Mouse (Mus musculus) midbrain, embryonic 15.5 days (tissue): ENCODE data around the gene Proca1. TPM values are rescaled to one million over a fixed set of nuclear protein-coding genes. Genes with fewer than 3 reads are reported as not detected.
A peak's percentile ranks its signal among the peaks of the same experiment; 100 is the strongest.

Experiments
- ATAC-seq: fragments of 200-750 bp; cut with Nextera tagmentation; replicated peaks from 2 replicates; pipeline ENCODE4 v1.8.0; 2017; ENCODE audit warnings: moderate TSS enrichment
- H3K27ac ChIP-seq: fragments of 300-500 bp; sonication (generic); 2 replicates; pipeline ENCODE4 v1.5.1; 2015; ENCODE audit warnings: mild to moderate bottlenecking, inconsistent platforms
- H3K27me3 ChIP-seq: fragments of 300-500 bp; sonication (generic); replicated peaks from 2 replicates; pipeline ENCODE4 v1.6.1; 2015; ENCODE audit warnings: inconsistent platforms
- H3K36me3 ChIP-seq: fragments of 300-500 bp; sonication (generic); replicated peaks from 2 replicates; pipeline ENCODE4 v1.6.1; 2015; ENCODE audit warnings: inconsistent platforms
- H3K4me1 ChIP-seq: fragments of 300-500 bp; sonication (generic); 2 replicates; pipeline ENCODE4 v1.6.1; 2015; ENCODE audit warnings: inconsistent platforms
- H3K4me2 ChIP-seq: fragments of 300-500 bp; sonication (generic); 2 replicates; pipeline ENCODE4 v1.6.1; 2015; ENCODE audit warnings: inconsistent platforms, mild to moderate bottlenecking, moderate library complexity
- H3K4me3 ChIP-seq: fragments of 300-500 bp; sonication (generic); 2 replicates; pipeline ENCODE4 v1.5.1; 2015; ENCODE audit warnings: mild to moderate bottlenecking, inconsistent platforms
- H3K9ac ChIP-seq: fragments of 300-500 bp; sonication (generic); 2 replicates; pipeline ENCODE4 v1.6.1; 2015; ENCODE audit warnings: mild to moderate bottlenecking, inconsistent platforms
- H3K9me3 ChIP-seq: fragments of 300-500 bp; sonication (generic); 2 replicates; pipeline ENCODE4 v1.6.1; 2016; ENCODE audit warnings: inconsistent platforms
- WGBS: fragments of 180-500 bp; shearing (Covaris S2); methylation state at CpG from one replicate; pipeline ENCODE4 v1.1.7; 2015; ENCODE audit warnings: mixed read lengths; 5-methylcytosine and 5-hydroxymethylcytosine counted together
- polyA plus RNA-seq: library from polyadenylated mRNA; unstranded; fragments of >200 nt; fragmentation: Nextera tagmentation; extraction: Ambion mirVana; gene quantifications from 2 replicates; pipeline ENCODE4 v1.2.1, GENCODE M21; 2015

Gene Proca1
- polyA plus RNA-seq, 1 experiment from 2014 or later = 1.7 TPM

DNA sequence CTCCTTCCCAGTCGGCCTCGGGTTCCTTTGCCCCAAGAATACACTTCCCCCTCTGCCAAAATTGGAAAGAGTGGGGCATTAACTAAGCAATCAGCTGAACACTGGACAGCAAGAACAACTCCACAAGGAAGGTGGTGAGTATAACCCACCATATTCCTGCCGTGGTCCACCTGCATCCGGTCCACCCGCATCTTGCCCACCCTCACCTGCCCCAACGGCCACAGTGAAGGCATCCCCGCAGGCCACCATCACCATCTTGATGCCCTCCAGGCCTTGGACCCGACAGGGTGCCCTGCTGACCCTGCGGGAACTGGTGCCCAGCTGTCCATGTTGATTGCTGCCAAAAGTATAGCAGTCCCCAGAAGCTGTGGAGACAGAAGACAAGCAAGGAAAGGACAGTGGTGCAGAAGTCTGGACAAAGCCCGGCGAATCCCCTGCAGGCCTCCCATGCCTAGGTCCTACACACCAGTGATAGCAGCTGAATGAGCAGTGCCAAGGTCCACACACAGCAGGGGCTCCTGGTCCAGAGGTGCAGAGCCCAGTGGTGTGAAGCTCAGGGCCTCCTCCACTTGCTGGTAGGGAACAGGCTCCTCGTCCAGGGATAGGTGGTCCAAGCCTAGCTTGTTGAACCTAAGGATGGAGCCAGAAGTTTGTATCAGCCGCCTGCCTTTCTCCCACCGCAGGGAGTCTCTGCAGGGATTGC, 25.8 kb upstream of the Proca1 start:
- no peaks in the 10 kb centered on the region for H3K9me3 ChIP-seq
- no peaks in the 10 kb centered on the region for H3K27me3 ChIP-seq
- ATAC-seq = no peak
- WGBS = 85% methylated on average over 14 of the region's 14 CpGs
- H3K9ac ChIP-seq = no peak overlapping the region
- H3K27ac ChIP-seq = no peak overlapping the region
- H3K4me2 ChIP-seq = no peak overlapping the region
- H3K4me3 ChIP-seq = no peak overlapping the region
- H3K4me1 ChIP-seq = peaks cover 23% of the 10 kb centered on the region
- no peaks in the 10 kb centered on the region for H3K36me3 ChIP-seq

- Histone ChIP-seq H3K4me1 (peaks cover 9% of the 10 kb centered on the region), H3K4me2 (no peak overlapping the region), H3K9me3 (no peaks in the 10 kb centered on the region), H3K27ac (no peak overlapping the region), H3K9ac (no peak overlapping the region), H3K27me3 (no peaks in the 10 kb centered on the region), H3K36me3 (no peaks in the 10 kb centered on the region), H3K4me3 (no peak overlapping the region)
- ATAC-seq = no peak
- 64% methylated on average over 19 of the region's 19 CpGs for WGBS
Observed at GRCm38 (mm10) chr11:78168541-78169468, 24.4 kb upstream of the Proca1 start.

- no peak overlapping the region for H3K27ac ChIP-seq
- H3K9ac ChIP-seq = no peak overlapping the region
- H3K4me2 ChIP-seq = no peak overlapping the region
- no peak for ATAC-seq
- no peak overlapping the region for H3K4me3 ChIP-seq
- WGBS = 91% methylated on average over 15 of the region's 15 CpGs
- H3K36me3 ChIP-seq = no peaks in the 10 kb centered on the region
- H3K4me1 ChIP-seq = peaks cover 8% of the 10 kb centered on the region
- no peaks in the 10 kb centered on the region for H3K27me3 ChIP-seq
- no peaks in the 10 kb centered on the region for H3K9me3 ChIP-seq
Observed at GRCm38 (mm10) chr11:78170306-78170705, 22.9 kb upstream of the Proca1 start.

- Histone ChIP-seq H3K4me2 (no peak overlapping the region), H3K36me3 (no peaks in the 10 kb centered on the region), H3K4me1 (peaks cover 5% of the 10 kb centered on the region), H3K9me3 (no peaks in the 10 kb centered on the region), H3K4me3 (no peak overlapping the region), H3K9ac (no peak overlapping the region), H3K27me3 (no peaks in the 10 kb centered on the region), H3K27ac (no peak overlapping the region)
- ATAC-seq = no peak
- 56% methylated on average over 4 of the region's 4 CpGs for WGBS
Observed at GRCm38 (mm10) chr11:78171328-78171727, 21.9 kb upstream of the Proca1 start.

GRCm38 (mm10) chr11:78172034-78172747, 21.0 kb upstream of the Proca1 start:
- no peak overlapping the region for H3K9ac ChIP-seq
- H3K4me1 ChIP-seq = peaks cover 12% of the 10 kb centered on the region
- H3K4me3 ChIP-seq = no peak overlapping the region
- ATAC-seq = no peak
- no peak overlapping the region for H3K4me2 ChIP-seq
- no peaks in the 10 kb centered on the region for H3K36me3 ChIP-seq
- WGBS = 77% methylated on average over 16 of the region's 16 CpGs
- no peaks in the 10 kb centered on the region for H3K27me3 ChIP-seq
- no peak overlapping the region for H3K27ac ChIP-seq
- no peaks in the 10 kb centered on the region for H3K9me3 ChIP-seq

- H3K4me2 ChIP-seq = no peak overlapping the region
- no peak for ATAC-seq
- H3K9ac ChIP-seq = no peak overlapping the region
- H3K27me3 ChIP-seq = no peaks in the 10 kb centered on the region
- H3K4me3 ChIP-seq = no peak overlapping the region
- 88% methylated on average over 19 of the region's 19 CpGs for WGBS
- no peak overlapping the region for H3K27ac ChIP-seq
- no peaks in the 10 kb centered on the region for H3K36me3 ChIP-seq
- H3K9me3 ChIP-seq = no peaks in the 10 kb centered on the region
- peaks cover 18% of the 10 kb centered on the region for H3K4me1 ChIP-seq
Observed at GRCm38 (mm10) chr11:78172748-78173383, 20.3 kb upstream of the Proca1 start.

GRCm38 (mm10) chr11:78174506-78174905, 18.7 kb upstream of the Proca1 start:
- no peak for ATAC-seq
- no peak overlapping the region for H3K9ac ChIP-seq
- WGBS = 93% methylated on average over 3 of the region's 3 CpGs

GRCm38 (mm10) chr11:78175771-78176401, 17.3 kb upstream of the Proca1 start:
- WGBS = 4% methylated on average over 9 of the region's 10 CpGs
- peak overlapping the region; percentile 34 for H3K9ac ChIP-seq
- H3K27me3 ChIP-seq = no peaks in the 10 kb centered on the region
- no peak for ATAC-seq
- peaks cover 39% of the 10 kb centered on the region for H3K4me1 ChIP-seq
- H3K9me3 ChIP-seq = no peaks in the 10 kb centered on the region
- no peak overlapping the region for H3K27ac ChIP-seq
- peaks cover 14% of the 10 kb centered on the region for H3K36me3 ChIP-seq
- peak overlapping the region; percentile 76 for H3K4me2 ChIP-seq
- peak overlapping the region; percentile 59 for H3K4me3 ChIP-seq

More at GRCm38 (mm10) chr11:78174506-78174905, 18.7 kb upstream of the Proca1 start:
- Histone ChIP-seq H3K4me1 (peaks cover 35% of the 10 kb centered on the region), H3K27me3 (no peaks in the 10 kb centered on the region), H3K36me3 (no peaks in the 10 kb centered on the region), H3K4me3 (no peak overlapping the region), H3K4me2 (no peak overlapping the region), H3K9me3 (no peaks in the 10 kb centered on the region), H3K27ac (no peak overlapping the region)

GRCm38 (mm10) chr11:78176402-78176862, 16.8 kb upstream of the Proca1 start, which contains the start of the genes Nek8 and Tlcd1:
Gene Nek8 (minus strand): TSS chr11:78176675.
Gene Tlcd1 (plus strand): TSS chr11:78176711.
- H3K4me2 ChIP-seq = peak within 1 kb of the TSS; percentile 76
- H3K27ac ChIP-seq = peak within 1 kb of the TSS; percentile 79
- peaks cover 17% of the 10 kb centered on the region for H3K36me3 ChIP-seq
- H3K9me3 ChIP-seq = no peaks in the 10 kb centered on the region
- H3K27me3 ChIP-seq = no peaks in the 10 kb centered on the region
- peaks cover 42% of the 10 kb centered on the region for H3K4me1 ChIP-seq
- H3K9ac ChIP-seq = peak within 1 kb of the TSS; percentile 34
- under 1% methylated on average over 32 of the region's 32 CpGs for WGBS
- ATAC-seq = peak; percentile 41
- peak within 1 kb of the TSS; percentile 59 for H3K4me3 ChIP-seq

GRCm38 (mm10) chr11:78176905-78177331, 16.3 kb upstream of the Proca1 start:
- Histone ChIP-seq H3K27ac (peak overlapping the region; percentile 79; the same call in 1 of the 2 replicates), H3K4me1 (peaks cover 47% of the 10 kb centered on the region)
- ATAC-seq = no peak

GRCm38 (mm10) chr11:78177437-78177836, 15.8 kb upstream of the Proca1 start:
- H3K9ac ChIP-seq = no peak overlapping the region
- H3K27me3 ChIP-seq = no peaks in the 10 kb centered on the region
- 0 out of 2 replicates have a peak, but pooled peaks have one; percentile 10 for ATAC-seq
- H3K27ac ChIP-seq = 0 out of 2 replicates have a peak overlapping the region, but pooled peaks have one; percentile 79
- H3K4me2 ChIP-seq = peak overlapping the region; percentile 76
- H3K4me1 ChIP-seq = peaks cover 52% of the 10 kb centered on the region
- no peaks in the 10 kb centered on the region for H3K9me3 ChIP-seq
- H3K36me3 ChIP-seq = peaks cover 17% of the 10 kb centered on the region
- WGBS = 3% methylated on average over 10 of the region's 10 CpGs
- peak overlapping the region; percentile 59 for H3K4me3 ChIP-seq

More at GRCm38 (mm10) chr11:78176905-78177331, 16.3 kb upstream of the Proca1 start:
- no peaks in the 10 kb centered on the region for H3K27me3 ChIP-seq
- 1% methylated on average over 23 of the region's 23 CpGs for WGBS
- no peak overlapping the region for H3K9ac ChIP-seq
- H3K4me2 ChIP-seq = peak overlapping the region; percentile 76
- no peaks in the 10 kb centered on the region for H3K9me3 ChIP-seq
- H3K36me3 ChIP-seq = peaks cover 17% of the 10 kb centered on the region
- peak overlapping the region; percentile 59 for H3K4me3 ChIP-seq
